Mouse (Mus musculus) liver, postnatal 0 days (tissue): ENCODE data around the gene Dnajb8.

Source experiments
- CTCF ChIP-seq: sonication (generic); IDR thresholded peaks from 2 replicates; pipeline ENCODE4 v1.5.1; 2016; ENCODE audit warnings: antibody characterized with exemption, low read depth
- EP300 ChIP-seq: IDR thresholded peaks from 2 replicates; pipeline ENCODE4 v1.6.1; 2016; ENCODE audit warnings: antibody characterized with exemption, low read depth, mild to moderate bottlenecking

- TF ChIP-seq CTCF (no peak), EP300 (no peak)
Measured at GRCm38 (mm10) chr6:88210182-88210581, 11.9 kb upstream of the Dnajb8 start.
